Mouse (Mus musculus) E14TG2a.4 (cell line): Measurements from ENCODE around the gene Chic2.

Experiments used
- CTCF ChIP-seq: conservative IDR thresholded peaks from 2 replicates; pipeline ENCODE4 v1.5.1; 2014; ENCODE audit warnings: low read length
- NANOG ChIP-seq: IDR thresholded peaks from 2 replicates; pipeline ENCODE4 v1.6.1; 2014; ENCODE audit warnings: borderline replicate concordance, low read length, mixed read lengths
- POU5F1 ChIP-seq: IDR thresholded peaks from 2 replicates; pipeline ENCODE4 v1.6.1; 2014; ENCODE audit warnings: low read length, borderline replicate concordance

- TF ChIP-seq CTCF, result no peak
- no peak for TF ChIP-seq POU5F1
- no peak for TF ChIP-seq NANOG
Observed at GRCm38 (mm10) chr5:75039307-75039706, 5.3 kb downstream of the Chic2 start.
